Mouse (Mus musculus) bone marrow, adult 2 months (tissue): ENCODE results near the gene Gm45713.

ENCODE experiments used
- CTCF ChIP-seq: fragments of 200-500 bp; IDR thresholded peaks from 2 replicates; pipeline ENCODE4 v1.5.1; 2011; ENCODE audit warnings: low read length, control low read depth; ENCODE audit not compliant: control insufficient read depth, insufficient read depth
- POLR2A ChIP-seq: fragments of 200-500 bp; IDR thresholded peaks from 2 replicates; pipeline ENCODE4 v1.6.1; 2011; ENCODE audit warnings: low read depth, mild to moderate bottlenecking, control low read depth, low read length, borderline replicate concordance; ENCODE audit not compliant: control insufficient read depth

DNA sequence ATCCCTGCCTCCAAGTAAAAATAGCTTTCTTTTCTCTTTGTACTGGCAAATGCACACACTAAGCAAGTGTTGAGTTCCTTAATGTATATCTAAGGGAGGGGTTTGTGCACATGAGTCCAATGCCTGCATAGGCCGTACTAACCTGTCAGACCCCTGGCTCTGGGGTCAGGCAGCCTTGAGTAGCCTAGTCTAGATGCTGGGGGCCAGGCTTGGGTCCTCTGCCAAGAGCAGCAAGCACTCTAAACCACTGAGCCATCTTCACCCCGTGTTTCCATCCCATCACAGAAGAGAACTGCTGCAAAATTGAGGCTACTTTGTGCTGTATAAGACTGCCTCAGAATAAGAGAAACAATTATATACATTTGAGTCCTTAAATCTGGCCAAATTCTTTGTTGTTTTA lies 58.2 kb downstream of the Gm45713 start:
- TF ChIP-seq CTCF (no peak), POLR2A (no peak)
